Mouse (Mus musculus) limb, embryonic 14.5 days (tissue): ENCODE data around the gene Ugt1a7c. TPM values are rescaled to one million over a fixed set of nuclear protein-coding genes. Genes with fewer than 3 reads are reported as not detected.

Experiments
- ATAC-seq: fragments of 200-750 bp; cut with Nextera tagmentation; 2 replicates; pipeline ENCODE4 v1.8.0; 2017; ENCODE audit warnings: low read depth, moderate number of reproducible peaks, moderate TSS enrichment; ENCODE audit not compliant: low FRiP score
- DNase-seq: peaks from one replicate; pipeline ENCODE4 v3.0.0-alpha.2; 2015; ENCODE audit warnings: low spot score
- H3K27ac ChIP-seq: fragments of 300-500 bp; sonication (generic); replicated peaks from 2 replicates; pipeline ENCODE4 v1.5.1; 2014; ENCODE audit warnings: low read depth, mild to moderate bottlenecking, low read length, moderate library complexity, mixed read lengths
- H3K27me3 ChIP-seq: fragments of 300-500 bp; sonication (generic); 2 replicates; pipeline ENCODE4 v1.6.1; 2014; ENCODE audit warnings: low read length, mixed read lengths; ENCODE audit not compliant: control insufficient read depth, insufficient read depth
- H3K36me3 ChIP-seq: fragments of 300-500 bp; sonication (generic); 2 replicates; pipeline ENCODE4 v1.6.1; 2014; ENCODE audit warnings: mild to moderate bottlenecking, low read length, moderate library complexity, mixed read lengths; ENCODE audit not compliant: control insufficient read depth, insufficient read depth
- H3K4me1 ChIP-seq: fragments of 300-500 bp; sonication (generic); 2 replicates; pipeline ENCODE4 v1.6.1; 2014; ENCODE audit warnings: antibody characterized with exemption, low read length, mixed read lengths; ENCODE audit not compliant: control insufficient read depth, insufficient read depth
- H3K4me2 ChIP-seq: fragments of 300-500 bp; sonication (generic); replicated peaks from 2 replicates; pipeline ENCODE4 v1.6.1; 2014; ENCODE audit warnings: low read depth, mild to moderate bottlenecking, low read length, moderate library complexity; ENCODE audit not compliant: severe bottlenecking
- H3K4me3 ChIP-seq: fragments of 300-500 bp; sonication (generic); replicated peaks from 2 replicates; pipeline ENCODE4 v1.5.1; 2014; ENCODE audit warnings: low read length
- H3K9ac ChIP-seq: fragments of 300-500 bp; sonication (generic); 2 replicates; pipeline ENCODE4 v1.6.1; 2014; ENCODE audit warnings: mild to moderate bottlenecking, low read depth, low read length, moderate library complexity; ENCODE audit not compliant: severe bottlenecking
- H3K9me3 ChIP-seq: fragments of 300-500 bp; sonication (generic); 2 replicates; pipeline ENCODE4 v1.6.1; 2016; ENCODE audit warnings: low read length; ENCODE audit not compliant: control insufficient read depth
- POLR2A ChIP-seq: fragments of 200-500 bp; IDR thresholded peaks from 2 replicates; pipeline ENCODE4 v1.8.0; 2012; ENCODE audit warnings: inconsistent platforms, mild to moderate bottlenecking, moderate library complexity, borderline replicate concordance; ENCODE audit not compliant: insufficient read depth, insufficient read length; ENCODE audit errors: extremely low read depth
- WGBS: fragments of 180-500 bp; shearing (Covaris S2); extraction: QIAGEN DNeasy Blood & Tissue Kit; methylation state at CpG from one replicate; pipeline ENCODE4 v1.1.7; 2014; 5-methylcytosine and 5-hydroxymethylcytosine counted together
- polyA plus RNA-seq, 2 experiments: library from polyadenylated mRNA; depleted of rRNA in 1 of 2; stranded (reverse) in 1 of 2; unstranded in 1 of 2; fragments of >200 nt; fragmentation: Nextera tagmentation in 1 of 2; extraction: Ambion mirVana in 1 of 2; gene quantifications; 2 replicates each; pipeline versions ENCODE4 v1.2.1 to v1.2.3; 2012 to 2014

Ugt1a7c gene
- polyA plus RNA-seq, 2 experiments, result 2.2 to 2.6 TPM

DNA sequence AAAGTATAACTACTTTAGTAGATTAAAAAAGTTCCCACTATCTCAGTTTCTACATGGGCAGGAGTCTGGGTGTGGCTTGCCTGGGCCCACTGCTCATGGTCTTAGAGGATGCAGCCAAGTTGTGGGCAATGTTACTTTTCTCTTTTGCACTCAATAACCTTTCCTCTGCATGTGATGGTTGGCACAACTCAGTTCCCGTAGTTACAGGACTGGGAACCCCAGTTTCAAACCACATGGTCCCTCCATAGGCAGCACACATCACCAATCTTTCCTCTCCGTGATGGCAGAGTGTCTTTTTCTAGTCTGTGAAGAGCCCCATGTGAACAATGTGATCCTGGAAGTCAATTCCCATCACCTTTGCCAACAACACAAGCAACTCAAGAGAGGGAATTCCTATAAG lies 132.6 kb downstream of the Ugt1a7c start:
- Histone ChIP-seq H3K27me3 (no peaks in the 10 kb centered on the region), H3K27ac (no peak overlapping the region), H3K36me3 (no peaks in the 10 kb centered on the region), H3K4me2 (no peak overlapping the region), H3K9me3 (peaks cover 71% of the 10 kb centered on the region), H3K9ac (no peak overlapping the region), H3K4me1 (no peaks in the 10 kb centered on the region), H3K4me3 (no peak overlapping the region)
- DNase-seq (no peak), ATAC-seq (no peak)
- 54% methylated on average over 2 of the region's 2 CpGs for WGBS
- no peak for TF ChIP-seq POLR2A

- WGBS, result 69% methylated on average over 7 of the region's 7 CpGs
- no peaks in the 10 kb centered on the region for H3K27me3 ChIP-seq
- no peak overlapping the region for H3K4me2 ChIP-seq
- no peak overlapping the region for H3K27ac ChIP-seq
- peaks cover 77% of the 10 kb centered on the region for H3K9me3 ChIP-seq
- DNase-seq (no peak), ATAC-seq (no peak)
- H3K4me3 ChIP-seq, result no peak overlapping the region
- H3K9ac ChIP-seq, result no peak overlapping the region
- H3K36me3 ChIP-seq, result no peaks in the 10 kb centered on the region
- TF ChIP-seq POLR2A, result no peak
- H3K4me1 ChIP-seq, result no peaks in the 10 kb centered on the region
Observed at GRCm38 (mm10) chr1:88228121-88228520, 133.3 kb downstream of the Ugt1a7c start.

DNA sequence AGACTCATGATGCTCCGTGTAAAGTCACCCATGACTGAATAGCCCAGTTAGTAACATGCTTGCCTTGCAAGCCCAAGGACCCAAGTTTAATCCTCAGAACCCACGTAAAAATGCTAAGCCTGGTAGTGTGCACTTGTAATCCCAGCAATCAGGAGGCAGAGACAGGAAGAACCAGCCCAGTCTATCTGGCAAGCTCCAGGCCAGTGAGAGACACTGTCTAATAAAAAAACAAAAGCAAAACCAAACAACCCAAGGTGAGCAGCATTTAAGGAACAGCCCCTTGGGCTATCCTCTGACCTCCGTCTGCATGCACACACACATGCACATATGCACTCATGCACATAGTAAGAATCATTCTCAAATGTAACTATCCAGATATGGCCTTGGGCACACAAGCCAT lies 134.7 kb downstream of the Ugt1a7c start:
- DNase-seq (no peak), ATAC-seq (no peak)
- no peak for TF ChIP-seq POLR2A
- WGBS, result 76% methylated on average over 3 of the region's 3 CpGs
- Histone ChIP-seq H3K9me3 (peaks cover 91% of the 10 kb centered on the region), H3K4me2 (no peak overlapping the region), H3K4me1 (no peaks in the 10 kb centered on the region), H3K36me3 (no peaks in the 10 kb centered on the region), H3K9ac (no peak overlapping the region), H3K27me3 (no peaks in the 10 kb centered on the region), H3K27ac (no peak overlapping the region), H3K4me3 (no peak overlapping the region)

DNA sequence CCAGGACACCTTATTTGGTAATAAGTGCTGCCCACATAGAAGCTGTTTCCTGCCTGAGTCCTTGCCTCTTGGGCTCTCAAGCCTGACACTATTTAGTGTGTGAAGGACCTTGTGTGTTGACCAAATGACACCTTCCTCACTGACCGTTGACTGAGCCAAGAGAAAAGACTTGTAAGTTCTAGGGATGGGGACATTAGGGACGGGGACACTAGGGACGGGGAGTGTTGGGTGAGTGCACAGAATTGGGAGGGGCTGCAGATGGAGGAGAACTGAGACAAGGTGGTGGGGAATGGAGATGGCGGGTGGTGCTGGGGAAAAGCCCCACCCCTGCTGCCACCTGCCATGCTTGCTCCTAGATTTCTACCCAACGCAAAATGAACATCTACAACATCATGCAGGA lies 135.1 kb downstream of the Ugt1a7c start:
- no peak overlapping the region for H3K4me3 ChIP-seq

DNA sequence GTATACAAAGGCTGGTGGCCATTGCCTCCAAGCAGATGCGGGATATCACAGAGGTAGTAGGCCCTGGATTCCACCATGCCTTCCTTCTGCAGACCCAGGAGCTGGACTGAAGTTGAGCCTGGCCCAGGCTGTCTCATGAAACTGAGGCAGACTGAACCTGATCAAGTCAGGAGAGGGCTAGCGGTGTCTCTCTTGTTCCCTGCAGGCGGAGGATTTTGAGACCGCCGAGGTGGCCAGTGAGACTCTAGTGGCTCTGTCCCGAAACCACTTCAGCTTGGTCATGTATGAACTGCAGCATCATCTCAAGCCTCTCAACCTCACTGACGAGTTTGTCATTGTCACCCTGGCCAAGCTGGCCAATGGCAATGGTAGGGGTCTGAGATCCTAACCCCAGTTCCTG lies 135.6 kb downstream of the Ugt1a7c start:
- H3K27ac ChIP-seq, result no peak overlapping the region
- H3K4me1 ChIP-seq, result no peaks in the 10 kb centered on the region
- WGBS, result 72% methylated on average over 7 of the region's 7 CpGs
- TF ChIP-seq POLR2A, result no peak
- peaks cover 98% of the 10 kb centered on the region for H3K9me3 ChIP-seq
- no peak overlapping the region for H3K4me3 ChIP-seq
- no peaks in the 10 kb centered on the region for H3K36me3 ChIP-seq
- DNase-seq, result no peak
- H3K4me2 ChIP-seq, result no peak overlapping the region
- no peaks in the 10 kb centered on the region for H3K27me3 ChIP-seq
- H3K9ac ChIP-seq, result no peak overlapping the region
- no peak for ATAC-seq

More for the DNA sequence above, 135.1 kb downstream of the Ugt1a7c start:
- Histone ChIP-seq H3K4me1 (no peaks in the 10 kb centered on the region), H3K36me3 (no peaks in the 10 kb centered on the region), H3K4me2 (no peak overlapping the region), H3K27me3 (no peaks in the 10 kb centered on the region), H3K9ac (no peak overlapping the region), H3K27ac (no peak overlapping the region), H3K9me3 (peaks cover 95% of the 10 kb centered on the region)
- no peak for ATAC-seq
- no peak for DNase-seq
- 85% methylated on average over 5 of the region's 5 CpGs for WGBS
- TF ChIP-seq POLR2A, result no peak
